Mouse (Mus musculus): ENCODE data around the gene Acaa1b.

Acaa1b gene

GRCm38 (mm10) chr9:119156278-119157201 is at the start of gene Acaa1b:
Gene Acaa1b (minus strand): TSS chr9:119157093.
- peak; percentile 92 to 95 for DNase-seq

GRCm38 (mm10) chr9:119206666-119207065 is 49.8 kb upstream of the Acaa1b start:
- DNase-seq = peak in 1 of 2 experiments; percentile 75

GRCm38 (mm10) chr9:119205756-119206155 is 48.9 kb upstream of the Acaa1b start:
- DNase-seq = peak in 1 of 2 experiments; percentile 76

GRCm38 (mm10) chr9:119203617-119204016 is 46.7 kb upstream of the Acaa1b start:
- DNase-seq = no peak

- DNase-seq = peak in 1 of 2 experiments; percentile 54
Measured at GRCm38 (mm10) chr9:119201653-119202052, 44.8 kb upstream of the Acaa1b start.

GRCm38 (mm10) chr9:119199151-119199861 is 42.4 kb upstream of the Acaa1b start:
- DNase-seq = peak in 1 of 2 experiments; percentile 63

GRCm38 (mm10) chr9:119192202-119192990 is 35.5 kb upstream of the Acaa1b start:
- peak; percentile 84 to 93 for DNase-seq

GRCm38 (mm10) chr9:119181241-119181728 is 24.4 kb upstream of the Acaa1b start:
- peak in 1 of 2 experiments; percentile 62 for DNase-seq

- DNase-seq = no peak
Measured at GRCm38 (mm10) chr9:119179292-119179691, 22.4 kb upstream of the Acaa1b start.

- no peak for DNase-seq
Measured at GRCm38 (mm10) chr9:119167608-119168007, 10.7 kb upstream of the Acaa1b start.

- peak; percentile 86 to 92 for DNase-seq
Measured at GRCm38 (mm10) chr9:119165548-119165947, 8.7 kb upstream of the Acaa1b start.

GRCm38 (mm10) chr9:119164743-119165142 is 7.8 kb upstream of the Acaa1b start:
- peak; percentile 49 to 88 for DNase-seq

- peak; percentile 86 to 92 for DNase-seq
Measured at GRCm38 (mm10) chr9:119160689-119161088, 3.8 kb upstream of the Acaa1b start.

GRCm38 (mm10) chr9:119158861-119159260 is 2.0 kb upstream of the Acaa1b start, which contains the start of gene Gm47289:
Gene Gm47289 (plus strand): TSS chr9:119159161.
- no peak for DNase-seq

GRCm38 (mm10) chr9:119155826-119156225 is 1.1 kb downstream of the Acaa1b start:
- DNase-seq = peak; percentile 58 to 62

GRCm38 (mm10) chr9:119155416-119155815 is 1.5 kb downstream of the Acaa1b start:
- DNase-seq = peak; percentile 80 to 84

GRCm38 (mm10) chr9:119151751-119152150 is 5.1 kb downstream of the Acaa1b start:
- DNase-seq = peak in 1 of 2 experiments; percentile 66

GRCm38 (mm10) chr9:119149601-119150000 is 7.3 kb downstream of the Acaa1b start:
- peak; percentile 65 to 71 for DNase-seq

GRCm38 (mm10) chr9:119146098-119146770 is 10.7 kb downstream of the Acaa1b start:
- DNase-seq = peak in 1 of 2 experiments; percentile 56

- DNase-seq = peak in 1 of 2 experiments; percentile 54
Measured at GRCm38 (mm10) chr9:119145638-119146037, 11.3 kb downstream of the Acaa1b start.

GRCm38 (mm10) chr9:119145137-119145536 is 11.8 kb downstream of the Acaa1b start:
- peak in 1 of 2 experiments; percentile 51 for DNase-seq

- no peak for DNase-seq
Measured at GRCm38 (mm10) chr9:119144696-119145095, 12.2 kb downstream of the Acaa1b start.
